In genomic region chr1:75888499-75889208, GRCm38 (mm10) we compare ENCODE assay signal across 22 mouse cellular contexts.
DNase-seq lines count a peak whose midpoint lies in the region; ATAC-seq and TF ChIP-seq lines count a peak whose summit lies in the region.
"Had no signal": no experiment of that assay in that cellular context is flagged by ENCODE, and none has a peak within 500 bp of the region (broad histone marks: within the 10 kb centered on the region; RNA-seq: fewer than 3 reads in every experiment).

No protein-coding gene starts in this region.

- H3K27me3 ChIP-seq in hindbrain, postnatal 0 days (ENCODE audit: insufficient read depth, low read length): no peaks in the 10 kb centered on the region
- no peaks in the 10 kb centered on the region for H3K27me3 ChIP-seq in hindbrain, embryonic 14.5 days (ENCODE audit: control insufficient read depth, insufficient read depth, low read length)
- H3K27me3 ChIP-seq in embryonic facial prominence, embryonic 10.5 days (replicated peaks; ENCODE audit: low read depth, poor library complexity, severe bottlenecking): 0 out of 2 replicates have a peak, but pooled peaks cover 3% of the 10 kb centered on the region
- H3K27me3 ChIP-seq in limb, embryonic 10.5 days (ENCODE audit: low read depth, poor library complexity, severe bottlenecking): no peaks in the 10 kb centered on the region
- H3K27me3 ChIP-seq: liver, embryonic 12.5 days; megakaryocyte, embryonic 14.5 days had no signal

- no peak overlapping the region for H3K9ac ChIP-seq in hindbrain, postnatal 0 days (replicated peaks; ENCODE audit: low read length)
- no peak overlapping the region for H3K9ac ChIP-seq in hindbrain, embryonic 14.5 days
- H3K9ac ChIP-seq: liver, embryonic 12.5 days had no signal

- no peak overlapping the region for H3K4me3 ChIP-seq in hindbrain, postnatal 0 days (ENCODE audit: low read length)
- no peak overlapping the region for H3K4me3 ChIP-seq in hindbrain, embryonic 14.5 days (replicated peaks; ENCODE audit: low read length)
- H3K4me3 ChIP-seq in embryonic facial prominence, embryonic 10.5 days: no peak overlapping the region
- H3K4me3 ChIP-seq in limb, embryonic 10.5 days: no peak overlapping the region
- H3K4me3 ChIP-seq: liver, embryonic 12.5 days; megakaryocyte, embryonic 14.5 days had no signal

- WGBS in hindbrain, postnatal 0 days: 15% methylated on average over 9 of the region's 9 CpGs
- 11% methylated on average over 9 of the region's 9 CpGs for WGBS in hindbrain, embryonic 14.5 days
- 13% methylated on average over 9 of the region's 9 CpGs for WGBS in embryonic facial prominence, embryonic 10.5 days
- 35% methylated on average over 9 of the region's 9 CpGs for WGBS in limb, embryonic 10.5 days

- H3K4me1 ChIP-seq in hindbrain, postnatal 0 days (ENCODE audit: insufficient read depth, low read length): no peaks in the 10 kb centered on the region
- H3K4me1 ChIP-seq in hindbrain, embryonic 14.5 days (replicated peaks; ENCODE audit: control insufficient read depth, insufficient read depth, low read length): peaks cover 18% of the 10 kb centered on the region
- H3K4me1 ChIP-seq in embryonic facial prominence, embryonic 10.5 days: peaks cover 57% of the 10 kb centered on the region
- peaks cover 60% of the 10 kb centered on the region for H3K4me1 ChIP-seq in limb, embryonic 10.5 days
- H3K4me1 ChIP-seq: liver, embryonic 12.5 days; megakaryocyte, embryonic 14.5 days had no signal

- no peak for ATAC-seq in hindbrain, postnatal 0 days
- no peak for ATAC-seq in hindbrain, embryonic 14.5 days (ENCODE audit: low FRiP score)
- ATAC-seq: hindbrain, embryonic 16.5 days; intestine, postnatal 0 days; liver, embryonic 12.5 days had no signal

- DNase-seq in hindbrain, postnatal 0 days (ENCODE audit: low spot score): no peak
- no peak for DNase-seq in hindbrain, embryonic 14.5 days (ENCODE audit: low spot score)
- DNase-seq in ES-CJ7 (ENCODE audit: low read depth, low spot score): peak; percentile 52
- no peak for DNase-seq in embryonic facial prominence, embryonic 10.5 days (ENCODE audit: low spot score)
- no peak for DNase-seq in limb, embryonic 10.5 days (ENCODE audit: low spot score)
- no peak for DNase-seq in kidney, adult 9 months
- DNase-seq in right cerebral cortex, postnatal 4 days: no peak
- no peak for DNase-seq in left cerebral cortex, adult 11 months (ENCODE audit: low spot score)
- DNase-seq: adrenal gland, postnatal 25 days; B cell, adult 2 months; cerebellum, adult 11-12 months; cerebellum, postnatal 14 days; embryo, embryonic 11 days; heart, postnatal 10 days; lung, adult 2 months; right cerebral cortex, postnatal 14 days had no signal

- H3K4me2 ChIP-seq in hindbrain, postnatal 0 days (ENCODE audit: low read depth, low read length): 0 out of 2 replicates have a peak overlapping the region, but pooled peaks have one; percentile 23
- H3K4me2 ChIP-seq in hindbrain, embryonic 14.5 days (replicated peaks): no peak overlapping the region
- H3K4me2 ChIP-seq: heart, embryonic 11.5 days; liver, embryonic 12.5 days had no signal

- H3K36me3 ChIP-seq in hindbrain, postnatal 0 days (ENCODE audit: insufficient read depth, low read length): no peaks in the 10 kb centered on the region
- H3K36me3 ChIP-seq in hindbrain, embryonic 14.5 days (replicated peaks; ENCODE audit: control insufficient read depth, insufficient read depth): no peaks in the 10 kb centered on the region
- H3K36me3 ChIP-seq in embryonic facial prominence, embryonic 10.5 days (replicated peaks): no peaks in the 10 kb centered on the region; the same call in 1 of the 2 replicates
- H3K36me3 ChIP-seq in limb, embryonic 10.5 days: no peaks in the 10 kb centered on the region
- H3K36me3 ChIP-seq: liver, embryonic 12.5 days had no signal

- H3K27ac ChIP-seq in hindbrain, postnatal 0 days: no peak overlapping the region
- H3K27ac ChIP-seq in hindbrain, embryonic 14.5 days: no peak overlapping the region
- H3K27ac ChIP-seq in embryonic facial prominence, embryonic 10.5 days (replicated peaks): peak overlapping the region; percentile 73
- H3K27ac ChIP-seq in limb, embryonic 10.5 days: peak overlapping the region; percentile 79
- H3K27ac ChIP-seq: kidney, postnatal 0 days; liver, embryonic 12.5 days had no signal

- H3K9me3 ChIP-seq in hindbrain, postnatal 0 days (ENCODE audit: low read length): no peaks in the 10 kb centered on the region
- H3K9me3 ChIP-seq in hindbrain, embryonic 14.5 days (ENCODE audit: control insufficient read depth, low read length): peaks cover 2% of the 10 kb centered on the region; the same call in 1 of the 2 replicates
- peaks cover 8% of the 10 kb centered on the region for H3K9me3 ChIP-seq in embryonic facial prominence, embryonic 10.5 days
- no peaks in the 10 kb centered on the region; the same call in 1 of the 2 replicates for H3K9me3 ChIP-seq in limb, embryonic 10.5 days (replicated peaks)

- no peak for TF ChIP-seq CTCF in hindbrain, postnatal 0 days (IDR thresholded peaks at IDR 0.05; ENCODE audit: low read depth)

Comparison
In these comparisons a context has a peak if more than half of its experiments do, and no peak if none do; other contexts are left out.
1. H3K27ac ChIP-seq: peak in embryonic facial prominence, embryonic 10.5 days (single experiment) and limb, embryonic 10.5 days (single experiment); none in hindbrain, postnatal 0 days (single experiment) and hindbrain, embryonic 14.5 days (single experiment).